ENCODE assay signal across 8 mouse cellular contexts in the genomic region with DNA sequence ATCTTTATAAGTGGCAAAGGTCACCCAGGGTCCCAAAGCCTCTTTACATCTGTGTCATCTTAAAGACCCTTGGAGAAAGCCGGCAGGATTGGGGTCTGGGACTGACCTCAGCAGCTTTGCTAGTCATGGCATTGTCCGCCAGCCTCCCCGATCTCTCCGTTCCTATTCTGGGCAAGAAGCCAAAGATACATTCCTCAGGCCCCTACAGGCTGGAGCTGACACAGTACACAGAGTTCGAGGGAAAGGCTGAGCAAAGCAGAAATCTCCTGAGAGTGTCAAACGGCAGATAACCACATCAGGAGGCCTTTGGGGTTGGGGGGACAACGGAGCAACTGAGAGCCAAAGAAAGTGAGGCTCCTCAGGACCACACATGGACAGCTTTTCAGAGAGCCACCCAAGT. TPM values are rescaled to one million over a fixed set of nuclear protein-coding genes. Genes with fewer than 3 reads are reported as not detected.
DNase-seq lines count a peak whose midpoint lies in the region; ATAC-seq and TF ChIP-seq lines count a peak whose summit lies in the region.

No protein-coding gene starts in this region.

- no peaks in the 10 kb centered on the region for H3K36me3 ChIP-seq in kidney, adult 2 months (ENCODE audit: control insufficient read depth, insufficient read depth, low read length)

- peak; percentile 61 to 74 for DNase-seq in cerebellum, postnatal 10 days
- DNase-seq in cerebellum, adult 9-10 months = no peak
- peak; percentile 88 for DNase-seq in MN1 (ENCODE audit: low spot score)
- peak; percentile 68 to 79 for DNase-seq in heart, adult 9 months (ENCODE audit: low spot score in 2 of 2)
- peak; percentile 89 for DNase-seq in kidney, adult 2 months
- peak; percentile 82 for DNase-seq in lung, postnatal 10 days

- no peak overlapping the region for H3K4me3 ChIP-seq in kidney, adult 2 months (ENCODE audit: insufficient read depth, low read depth, low read length)

- 7% methylated on average over 7 of the region's 7 CpGs for WGBS in kidney, adult 2 months

- H3K27me3 ChIP-seq in kidney, adult 2 months (replicated peaks; ENCODE audit: control insufficient read depth, insufficient read depth, low read length) = no peaks in the 10 kb centered on the region

- no peak; the same call in 1 of the 2 replicates for TF ChIP-seq CTCF in kidney, adult 2 months (conservative IDR thresholded peaks at IDR 0.05; ENCODE audit: insufficient read depth, insufficient read length, low read depth, low read length)

- H3K4me1 ChIP-seq in kidney, adult 2 months (ENCODE audit: control insufficient read depth, insufficient read depth, low read length) = peaks cover 24% of the 10 kb centered on the region; the same call in 1 of the 2 replicates

- H3K27ac ChIP-seq in kidney, adult 2 months (ENCODE audit: insufficient read depth, low read depth, low read length) = peak overlapping the region; percentile 19; the same call in 1 of the 2 replicates

- no peak for ATAC-seq in erythroblast, adult 5-6 weeks (replicated peaks; ENCODE audit: low FRiP score, poor library complexity, severe bottlenecking)
- ATAC-seq in cerebellum, adult (ENCODE audit: insufficient number of reproducible peaks, low FRiP score, low TSS enrichment) = no peak

- no peak for TF ChIP-seq POLR2A in kidney, adult 2 months (IDR thresholded peaks at IDR 0.05; ENCODE audit: low read depth, low read length)

RNA-seq across cellular contexts. Expression of gene Snta1, which starts 5.1 kb away (rescaled TPM):
- polyA plus RNA-seq in kidney, adult 2 months (2012; rRNA removed) = 60.5 and 63.4 TPM in 2 replicates
- not detected in 2 replicates for total RNA-seq in erythroblast, adult 5-6 weeks (2015; ENCODE audit: low replicate concordance)
- total RNA-seq in erythroblast, adult 5-6 weeks (2017; ENCODE audit: low replicate concordance) = 0.17 and 0.56 TPM in 2 replicates

RNA-seq across cellular contexts. Expression of gene Cdk5rap1, which starts 30.0 kb away (rescaled TPM):
- 17.1 and 19.0 TPM in 2 replicates for polyA plus RNA-seq in kidney, adult 2 months (2012; rRNA removed)
- total RNA-seq in erythroblast, adult 5-6 weeks (2015; ENCODE audit: low replicate concordance) = 5.9 and 13.1 TPM in 2 replicates
- total RNA-seq in erythroblast, adult 5-6 weeks (2017; ENCODE audit: low replicate concordance) = 12.7 and 21.5 TPM in 2 replicates

RNA-seq across cellular contexts. Expression of gene Cbfa2t2, which starts 33.5 kb away (rescaled TPM):
- 11.7 and 11.8 TPM in 2 replicates for polyA plus RNA-seq in kidney, adult 2 months (2012; rRNA removed)
- total RNA-seq in erythroblast, adult 5-6 weeks (2015; ENCODE audit: low replicate concordance) = 5.6 and 8.5 TPM in 2 replicates
- 2.9 and 9.5 TPM in 2 replicates for total RNA-seq in erythroblast, adult 5-6 weeks (2017; ENCODE audit: low replicate concordance)
